Mouse (Mus musculus) c-Kit-positive CD71-positive TER-119-positive erythroid progenitor cells, embryonic 14.5 days (primary cell): Measurements from ENCODE around the gene Lrrc4.

Source experiments
- DNase-seq: peaks from one replicate; pipeline ENCODE4 v3.0.0-alpha.2; 2013; ENCODE audit warnings: low spot score

Gene Lrrc4

DNA sequence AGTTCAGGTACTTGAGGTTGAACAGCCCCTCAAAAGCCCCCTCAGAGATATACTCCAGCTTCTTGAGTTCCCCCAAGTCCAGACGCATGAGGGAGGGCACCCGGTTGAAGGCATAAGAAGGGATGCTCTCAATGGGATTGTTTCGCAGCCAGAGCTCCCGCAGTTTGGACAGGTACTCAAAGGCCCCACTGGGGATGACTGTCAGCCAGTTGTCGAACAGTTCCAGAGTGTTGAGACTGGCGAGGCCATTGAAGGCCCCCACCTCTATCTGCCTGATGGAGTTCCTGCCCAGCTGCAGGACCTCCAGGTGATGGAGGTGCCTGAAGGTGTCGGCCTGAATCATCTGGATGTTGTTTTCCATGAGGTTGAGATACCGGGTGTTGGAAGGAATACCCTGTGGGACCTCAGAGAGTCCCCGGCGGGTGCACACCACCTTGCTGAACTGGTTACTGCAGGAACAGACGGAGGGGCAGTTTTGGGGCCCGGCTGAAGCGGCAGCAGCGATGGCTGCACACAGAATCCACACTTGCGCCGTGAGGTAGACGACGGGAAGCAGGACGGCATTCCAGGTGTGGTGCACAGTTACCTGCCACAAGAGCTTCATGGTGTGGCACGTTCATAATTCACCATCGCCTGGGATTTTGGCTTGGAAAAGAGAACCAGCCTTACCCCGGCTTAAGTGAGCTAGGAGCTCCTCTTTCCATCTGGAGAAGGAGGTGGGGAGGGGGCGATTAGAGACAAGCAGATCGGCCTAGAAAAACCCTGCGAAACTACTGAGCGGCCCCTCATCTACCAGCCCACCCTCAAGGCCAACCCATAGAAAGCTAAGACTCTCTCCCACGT is at the start of gene Lrrc4:
Gene Lrrc4, minus strand, starts transcription at position 737 of the 843 bp plus-strand sequence.
- no peak for DNase-seq

DNA sequence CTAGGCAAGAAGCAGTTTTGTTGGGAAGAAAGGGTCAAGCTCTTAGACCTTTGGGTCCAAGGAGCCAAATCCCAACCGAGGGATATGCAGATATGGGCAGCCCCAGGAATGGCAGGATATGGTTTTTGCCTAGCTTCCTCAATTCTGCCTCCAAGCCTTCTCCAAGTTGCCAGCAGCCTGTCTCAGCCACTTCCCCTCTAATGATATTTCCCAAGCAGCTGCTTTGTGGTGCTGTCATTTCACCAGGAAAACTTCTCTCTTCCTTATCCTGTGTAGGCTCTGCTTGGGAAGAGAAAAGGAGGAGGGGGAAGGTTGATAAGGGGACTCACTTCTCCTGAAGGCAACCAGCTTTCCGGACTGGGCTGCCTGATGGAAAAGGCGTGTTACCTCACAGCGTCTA is 49.4 kb upstream of the Lrrc4 start:
- no peak for DNase-seq

DNA sequence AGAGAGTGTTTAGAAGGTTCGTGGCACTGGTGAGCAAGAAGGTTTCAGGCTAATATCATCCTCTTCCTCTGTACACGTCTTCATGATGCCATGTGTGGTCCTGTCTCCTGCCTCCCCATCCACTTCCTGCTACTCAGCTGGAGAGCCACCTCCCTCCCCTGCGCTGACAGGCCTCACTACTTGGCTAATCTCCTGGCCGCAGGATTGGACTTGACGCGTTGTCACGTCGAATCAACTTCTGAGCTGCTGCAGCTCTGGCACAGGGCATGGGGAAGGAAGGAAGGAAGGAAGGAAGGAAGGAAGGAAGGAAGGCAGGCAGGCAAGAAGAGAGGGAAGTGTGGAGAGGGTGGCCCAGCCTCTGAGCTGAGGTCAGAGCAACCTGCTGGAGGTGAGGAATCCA is 47.8 kb upstream of the Lrrc4 start:
- no peak for DNase-seq

DNA sequence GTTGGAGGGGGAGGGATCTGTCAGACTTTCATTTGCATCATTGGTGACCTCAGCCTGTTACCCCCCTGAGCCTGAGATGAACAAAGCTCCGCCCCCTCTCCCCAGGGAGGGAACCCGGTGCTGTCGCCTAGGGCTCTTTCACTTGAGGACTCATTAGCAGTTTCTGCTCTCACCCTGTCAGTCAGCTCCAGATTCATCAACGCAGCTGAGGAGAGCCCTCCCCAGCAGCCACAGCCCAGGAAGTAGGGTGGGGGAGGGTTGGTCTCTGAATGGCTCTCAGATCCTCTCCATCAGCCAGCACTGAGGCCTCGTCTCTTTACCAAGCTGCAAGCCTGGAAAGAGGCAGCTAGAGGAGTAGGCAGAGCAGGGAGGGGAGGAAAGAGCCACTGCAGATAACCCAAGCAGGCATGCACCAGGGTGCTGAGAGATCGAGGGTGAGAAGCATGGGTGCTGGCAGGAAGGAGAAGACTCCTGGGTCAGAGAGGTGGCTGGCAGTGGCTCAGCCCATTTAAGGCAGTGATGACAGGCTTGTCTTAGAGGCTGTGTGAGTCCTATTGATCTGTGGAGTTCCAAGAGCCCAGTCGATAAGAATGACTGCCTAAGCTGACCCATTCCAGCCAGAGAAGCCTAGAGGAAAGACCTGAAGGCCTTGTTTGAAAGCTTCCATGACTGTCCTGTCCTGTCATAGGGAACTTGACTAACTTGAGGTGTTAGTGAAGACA is 46.6 kb upstream of the Lrrc4 start:
- DNase-seq = no peak

DNA sequence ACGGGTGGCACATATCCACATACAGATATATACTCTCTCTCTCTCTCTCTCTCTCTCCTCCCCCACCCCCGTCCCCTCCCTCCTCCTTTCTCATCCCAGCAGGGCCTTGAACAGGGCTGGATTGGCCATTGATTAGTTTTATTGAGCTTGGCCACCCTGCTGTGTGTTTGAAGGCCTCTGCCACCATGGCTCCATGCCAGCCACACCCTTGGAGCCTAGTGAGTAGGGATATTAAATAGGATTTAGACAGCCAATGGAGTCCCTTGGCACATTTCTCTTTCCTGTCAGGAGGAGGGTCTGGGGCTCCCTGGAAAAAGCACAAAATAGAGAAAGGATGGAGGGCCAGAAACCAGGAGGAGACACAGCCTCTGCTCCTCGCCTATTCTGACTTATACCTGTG is 44.9 kb upstream of the Lrrc4 start:
- DNase-seq = no peak

DNA sequence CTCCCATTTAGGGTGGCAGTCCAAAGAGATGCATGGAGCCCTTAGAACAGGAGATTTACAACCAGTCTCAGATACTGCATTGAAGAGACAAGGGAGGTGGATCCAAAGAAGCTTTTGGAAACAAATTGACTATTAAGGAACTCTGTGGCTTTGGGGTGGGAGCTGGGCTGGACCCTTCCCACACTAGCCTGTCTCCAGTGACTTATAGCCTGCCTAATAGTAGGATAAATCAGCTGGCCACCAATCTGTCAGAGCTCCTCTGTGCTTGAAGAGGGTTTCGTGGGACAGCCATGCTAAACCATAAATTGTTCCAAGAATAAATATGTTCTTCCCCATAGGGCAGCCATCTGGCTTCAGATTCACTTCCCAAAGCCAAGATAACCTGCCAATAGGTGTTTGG is 43.8 kb upstream of the Lrrc4 start:
- no peak for DNase-seq

DNA sequence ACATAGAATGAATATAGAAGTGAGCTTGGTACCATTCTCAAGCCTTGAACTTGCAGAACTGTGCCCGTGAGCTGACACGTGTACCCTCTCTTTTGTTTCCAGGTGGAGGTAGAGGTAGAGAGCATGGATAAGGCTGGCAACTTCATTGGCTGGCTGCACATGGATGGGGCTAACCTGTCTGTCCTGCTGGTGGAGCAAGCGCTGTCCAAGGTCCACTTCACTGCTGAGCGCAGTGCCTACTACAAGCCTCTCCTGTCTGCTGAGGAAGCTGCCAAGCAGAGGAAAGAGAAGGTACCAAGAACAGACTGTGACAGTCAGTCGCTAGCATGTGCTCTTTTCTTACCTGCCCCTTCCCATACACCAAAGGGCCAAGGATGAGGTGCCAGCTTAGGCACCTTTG is 43.2 kb upstream of the Lrrc4 start:
- DNase-seq = no peak

DNA sequence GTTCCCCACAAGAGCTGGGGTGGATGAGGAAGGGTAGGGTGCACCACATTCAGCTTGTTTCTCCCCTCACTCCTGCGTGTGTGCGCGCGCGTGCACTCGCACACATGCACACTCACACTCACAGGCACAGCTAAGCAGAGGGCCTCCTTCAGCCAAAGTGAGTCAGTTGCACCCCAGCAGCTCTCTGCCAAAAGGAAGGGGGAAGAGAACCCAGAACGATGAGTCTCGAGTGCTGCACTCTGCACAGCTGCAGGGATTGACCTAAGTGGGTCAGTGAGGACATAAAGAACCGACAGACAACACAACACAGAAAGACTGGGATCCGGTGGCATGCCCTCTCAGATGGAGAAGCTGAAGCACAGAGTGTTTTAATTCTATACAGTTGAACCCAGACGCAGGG is 42.5 kb upstream of the Lrrc4 start:
- DNase-seq = no peak

DNA sequence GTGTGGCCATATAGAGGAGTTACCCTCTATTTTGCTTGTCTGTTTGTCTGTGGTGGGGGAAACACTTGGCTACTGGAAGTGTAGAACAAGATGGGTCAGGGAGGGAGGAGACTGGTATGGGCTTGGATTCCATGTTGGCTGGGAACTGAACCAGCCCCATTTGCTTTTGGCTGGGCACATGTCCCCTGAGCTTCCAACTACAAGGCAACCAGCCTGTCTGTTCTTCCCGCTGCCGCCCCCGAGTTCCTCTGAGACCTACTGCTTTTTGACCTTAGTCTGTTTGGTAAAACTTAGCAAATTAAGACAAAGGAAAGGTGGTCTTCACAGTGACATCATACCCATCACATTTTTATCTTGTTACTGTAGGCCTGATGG is 40.9 kb upstream of the Lrrc4 start:
- DNase-seq = no peak

DNA sequence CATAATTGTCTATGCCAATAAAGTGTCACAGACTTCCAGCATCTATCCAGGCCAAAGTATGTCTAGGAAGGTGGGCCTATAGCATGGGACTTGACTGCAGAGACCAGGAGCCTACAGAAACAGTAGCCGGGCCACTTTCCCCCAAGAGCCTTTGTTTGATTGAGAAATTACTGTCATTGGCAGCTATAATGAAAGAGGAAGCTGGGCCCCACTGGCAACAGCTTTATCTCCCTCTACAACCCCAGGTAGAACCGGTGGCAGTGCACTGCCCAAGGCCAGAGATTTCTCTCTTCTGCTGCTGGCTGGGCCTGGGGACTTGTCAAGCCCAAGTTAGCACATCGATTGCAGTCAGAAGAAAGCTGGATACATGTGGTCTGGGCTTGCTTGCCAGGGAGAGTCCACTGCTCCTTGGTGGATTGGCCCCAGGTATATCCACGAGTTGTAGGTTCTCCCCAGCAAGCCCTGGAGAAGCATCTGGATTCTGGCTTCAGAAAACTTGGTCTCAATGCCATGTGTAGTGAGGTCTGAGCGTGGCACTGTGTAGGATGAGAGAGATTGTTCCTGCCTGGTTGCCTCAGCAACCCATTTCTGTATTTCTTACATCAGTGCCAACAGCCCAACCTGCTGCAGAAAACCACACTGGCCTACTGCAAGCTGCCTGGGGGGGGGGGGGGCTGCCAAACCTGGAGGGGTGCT is 40.3 kb upstream of the Lrrc4 start:
- DNase-seq = no peak

DNA sequence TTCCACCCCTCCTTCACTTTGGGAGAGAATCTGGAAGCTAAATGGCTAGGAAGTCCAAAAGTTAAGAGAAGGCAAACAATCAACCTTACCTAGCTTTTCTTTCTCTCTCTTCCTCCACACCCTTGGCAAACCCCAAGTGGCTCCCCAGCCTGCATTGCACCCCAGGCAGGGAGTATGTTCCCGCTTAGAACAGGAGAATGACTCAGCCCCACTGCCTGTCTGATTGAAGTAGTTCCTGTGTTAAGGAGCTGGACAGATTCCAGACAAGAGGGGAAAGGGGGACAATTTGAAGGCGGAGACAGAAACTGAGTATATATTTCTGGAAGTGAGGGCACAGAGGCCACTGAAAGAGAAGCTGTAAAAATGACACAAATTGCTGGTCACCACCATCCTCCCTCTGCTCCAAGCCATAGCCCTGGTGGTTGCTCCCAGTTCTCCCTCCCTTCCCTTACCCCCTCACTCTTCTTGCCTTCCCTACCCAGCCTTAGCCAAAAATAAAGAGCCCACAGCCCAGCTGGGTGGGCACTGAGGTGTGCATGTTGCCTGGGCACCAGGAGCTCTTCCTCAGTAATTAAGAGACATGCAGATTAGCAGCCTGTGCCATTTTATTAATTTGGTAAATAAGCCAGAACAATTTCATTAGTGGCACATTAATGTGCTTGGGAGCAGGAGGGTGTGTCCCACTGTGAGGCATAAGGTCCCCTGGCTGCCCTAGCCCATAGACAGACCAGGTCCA is 36.1 kb upstream of the Lrrc4 start:
- DNase-seq = no peak

DNA sequence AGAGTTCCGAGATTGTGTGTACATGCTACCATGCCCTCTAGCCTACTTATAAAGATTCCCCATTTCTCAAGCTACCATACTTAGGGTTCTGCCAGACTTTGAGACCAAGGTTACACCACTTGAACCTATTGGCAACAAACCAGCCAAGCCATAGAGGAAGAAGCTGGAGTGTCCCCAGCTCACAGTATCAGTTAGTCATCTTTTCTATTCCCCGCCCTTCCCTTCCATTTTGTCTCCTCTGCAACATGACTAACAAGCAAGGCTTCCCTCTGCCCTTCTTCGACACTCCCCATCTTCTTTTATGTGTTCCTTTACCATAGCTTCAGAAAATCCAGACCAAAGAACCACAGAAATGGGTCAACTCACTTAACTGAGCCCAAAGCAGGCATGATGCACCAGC is 34.7 kb upstream of the Lrrc4 start:
- no peak for DNase-seq

DNA sequence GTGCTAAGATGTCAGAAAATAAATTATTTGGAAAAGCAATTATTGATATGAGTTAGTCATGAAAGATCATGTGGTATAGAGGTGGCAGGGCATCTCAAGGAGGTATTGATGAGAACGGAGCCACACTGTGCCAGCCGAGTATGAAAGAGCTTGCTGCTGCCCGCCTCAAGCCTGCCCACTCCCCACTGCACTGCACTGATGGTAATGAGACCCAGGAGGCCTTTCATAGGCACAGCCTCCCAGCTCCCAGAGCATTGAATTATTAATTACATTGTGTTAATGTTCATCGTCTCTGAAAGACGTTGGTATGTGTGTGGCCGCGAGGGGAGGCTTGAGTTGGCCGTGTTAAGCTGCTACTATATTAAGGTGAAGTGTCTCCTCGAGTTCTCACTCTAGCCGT is 33.6 kb upstream of the Lrrc4 start:
- DNase-seq = no peak

DNA sequence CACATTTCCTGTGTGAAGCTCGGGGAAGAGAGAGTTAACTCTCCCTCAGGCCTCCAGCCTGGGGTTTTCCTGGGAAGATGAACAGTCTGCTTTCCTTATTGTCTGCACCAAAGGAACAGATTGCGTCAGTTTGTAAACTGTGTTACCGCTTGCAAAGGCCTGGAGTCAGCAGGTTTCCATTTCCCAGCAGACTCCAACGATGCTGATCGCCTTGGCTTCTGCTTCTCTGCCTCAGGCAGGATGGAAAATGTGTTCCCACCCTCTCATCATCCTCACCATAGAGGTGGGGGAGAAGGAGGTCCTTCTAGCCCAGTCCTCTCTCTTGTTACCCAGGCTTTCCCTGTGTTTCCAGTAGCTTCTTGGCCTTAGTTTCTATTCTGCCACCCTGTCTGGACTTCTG is 33.1 kb upstream of the Lrrc4 start:
- no peak for DNase-seq

DNA sequence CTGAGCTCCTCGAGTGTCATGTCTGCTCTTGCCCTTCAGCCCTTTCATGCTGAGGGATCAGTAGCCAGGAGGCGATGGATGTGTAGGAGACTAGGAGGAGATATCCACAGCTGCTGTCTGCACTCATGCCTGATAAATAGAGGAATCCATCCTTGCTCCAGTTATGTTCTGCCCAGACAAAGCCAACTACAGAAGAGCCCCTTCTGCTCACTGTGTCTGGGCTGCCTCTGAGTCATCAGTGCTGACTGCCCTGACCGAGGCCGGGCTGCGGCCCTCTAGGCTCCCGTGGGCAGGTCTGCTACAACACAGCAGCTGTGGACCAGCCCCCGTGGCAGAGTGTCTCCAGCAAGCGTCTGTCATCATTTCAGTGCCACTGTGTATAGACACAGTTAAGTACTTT is 30.8 kb upstream of the Lrrc4 start:
- no peak for DNase-seq

DNA sequence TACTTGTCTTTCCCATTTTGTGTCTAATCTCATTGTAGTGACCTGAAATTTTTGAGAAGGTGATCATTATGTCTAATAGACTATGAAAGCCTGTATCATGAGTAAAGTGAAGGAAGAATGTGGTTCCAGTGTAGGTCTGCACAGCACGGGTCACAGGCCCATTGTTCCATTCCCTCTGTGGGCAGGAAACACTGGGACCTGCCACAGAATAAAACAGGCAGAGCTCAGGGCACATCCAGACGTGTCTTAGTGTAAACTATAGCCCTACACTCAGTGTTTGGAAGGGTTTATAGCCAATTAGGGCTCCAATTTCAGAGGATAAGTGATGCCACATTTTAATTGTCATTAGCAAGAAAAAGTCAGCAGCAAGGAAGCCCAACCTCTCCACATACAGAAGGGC is 29.4 kb upstream of the Lrrc4 start:
- DNase-seq = no peak

DNA sequence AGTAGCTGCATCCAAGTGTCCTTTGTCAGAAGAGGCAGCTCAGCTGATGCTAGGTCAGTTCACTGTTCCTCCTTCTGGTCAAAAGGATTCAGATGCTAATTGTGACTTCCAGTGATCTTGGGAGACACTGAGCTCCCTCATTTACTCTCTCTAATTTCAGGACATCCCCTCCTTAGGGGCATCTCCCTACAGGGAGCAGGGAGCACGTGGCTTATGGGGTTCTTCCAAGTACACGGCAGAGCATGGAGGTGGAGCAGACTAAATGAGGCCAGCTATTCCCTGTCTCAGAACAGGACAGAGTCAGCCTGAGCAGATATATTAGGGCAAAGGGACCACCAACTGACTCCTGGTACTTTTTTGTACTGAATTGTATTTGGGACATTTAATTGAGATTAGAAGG is 28.9 kb upstream of the Lrrc4 start:
- DNase-seq = no peak

DNA sequence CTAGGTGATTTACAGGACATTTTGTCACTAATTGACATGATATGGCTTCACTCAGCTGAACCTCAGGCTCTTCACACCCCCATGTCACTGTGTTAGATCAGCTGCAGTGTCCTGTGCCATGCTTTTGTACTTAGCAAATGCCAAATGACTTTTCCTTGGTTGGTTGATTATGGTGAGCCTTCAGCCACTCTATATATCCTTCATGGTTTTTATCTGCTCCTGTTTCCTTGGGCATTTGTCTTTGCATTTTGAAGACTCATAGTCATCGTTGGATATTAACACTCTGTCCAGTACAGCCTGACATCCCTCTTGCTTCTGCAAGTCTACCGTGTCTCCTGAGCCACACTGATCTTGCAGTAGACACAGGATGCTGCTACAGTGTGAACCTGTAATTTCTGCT is 27.5 kb upstream of the Lrrc4 start:
- no peak for DNase-seq

DNA sequence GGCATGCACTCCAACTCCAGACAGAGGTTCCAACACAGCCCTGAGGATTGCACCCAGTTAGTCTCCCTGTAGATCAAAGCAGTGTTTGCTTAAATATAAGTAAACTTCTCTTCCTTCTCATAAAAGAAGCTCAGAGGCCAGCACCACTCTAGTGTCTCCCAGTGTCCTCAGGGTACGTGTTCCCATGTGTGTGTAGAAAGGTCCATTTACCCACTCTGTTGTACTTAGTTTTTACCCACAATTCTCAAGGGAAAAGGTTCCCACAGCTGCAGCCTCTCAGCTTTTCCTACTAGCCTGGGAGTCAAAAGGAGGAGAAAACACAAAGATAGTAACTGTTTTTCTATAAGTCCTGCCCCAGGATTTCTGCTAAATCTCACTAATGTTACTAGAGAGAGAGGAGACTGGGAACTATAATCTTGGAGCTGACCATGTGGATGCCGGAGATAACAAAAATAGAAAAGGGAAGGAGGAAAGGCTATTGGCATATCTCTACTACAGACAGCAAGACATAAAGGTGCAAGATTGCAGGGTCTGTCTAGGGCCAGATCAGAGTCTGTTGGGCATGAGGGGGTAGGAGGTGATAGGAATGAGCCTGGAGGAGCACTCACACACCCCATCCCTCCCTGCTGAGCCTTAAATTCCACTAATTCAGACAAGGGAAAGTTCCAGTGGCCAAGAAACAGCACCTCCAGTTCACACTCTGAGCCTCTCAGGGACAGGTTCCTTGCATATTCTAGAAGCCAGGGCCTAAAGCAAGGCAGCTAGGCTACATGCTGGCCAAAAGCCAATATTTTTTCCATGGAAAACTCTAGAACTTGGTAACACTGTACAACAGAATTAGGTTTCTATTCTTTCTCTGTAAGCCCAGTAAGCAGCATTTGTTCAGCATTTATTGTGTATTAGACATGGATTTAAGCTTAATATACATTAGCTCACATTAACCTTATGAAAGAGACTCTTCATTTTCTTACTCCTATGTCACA is 25.9 kb upstream of the Lrrc4 start:
- no peak for DNase-seq

DNA sequence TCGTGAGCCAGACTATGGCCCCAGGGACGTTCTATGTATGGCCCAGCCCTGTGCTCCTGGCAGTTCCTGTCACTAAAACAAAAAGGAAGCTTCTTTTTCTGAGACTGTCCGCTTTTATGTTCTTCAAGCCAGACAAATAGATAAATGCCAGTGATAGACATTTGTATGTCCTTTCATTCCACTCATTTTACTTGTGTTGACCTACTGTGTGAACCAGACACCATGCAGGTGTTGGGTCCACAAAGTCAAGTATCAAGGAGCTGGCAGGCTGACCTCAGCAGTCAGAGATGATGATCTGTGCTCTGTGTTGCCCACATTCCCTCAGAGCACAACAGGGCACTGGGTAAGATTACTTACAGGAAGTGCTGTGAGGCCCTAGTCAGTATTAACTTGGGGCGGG is 25.2 kb upstream of the Lrrc4 start:
- DNase-seq = no peak

DNA sequence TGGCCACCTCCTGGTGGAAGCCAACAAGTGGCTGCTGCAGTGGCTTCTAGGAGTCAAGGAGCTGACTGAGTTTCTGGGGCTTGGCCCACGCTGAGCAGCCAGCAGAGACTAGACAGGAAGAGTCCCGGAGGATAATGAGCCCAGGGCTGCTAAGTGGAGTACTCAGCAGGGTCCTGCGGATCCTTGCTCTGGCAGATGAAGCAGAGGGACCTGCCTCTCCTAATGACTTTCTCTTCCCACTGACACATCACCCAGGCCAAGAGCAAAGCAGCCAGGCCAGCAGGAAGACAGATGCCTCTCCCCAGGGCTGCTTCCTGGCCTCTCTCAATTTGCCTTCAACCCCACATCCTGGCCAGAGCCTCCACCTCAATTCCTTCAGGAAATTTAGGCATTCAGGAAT is 23.9 kb upstream of the Lrrc4 start:
- no peak for DNase-seq
